Mouse (Mus musculus) duodenum, adult 2 months (tissue): ENCODE data around the gene Fbxo39. TPM values are rescaled to one million over a fixed set of nuclear protein-coding genes. Genes with fewer than 3 reads are reported as not detected.

Experiments used
- polyA plus RNA-seq: library from polyadenylated mRNA; depleted of rRNA; stranded (reverse); fragments of >200 nt; gene quantifications from 2 replicates; pipeline ENCODE4 v1.2.3, GENCODE M21; 2012; ENCODE audit warnings: low replicate concordance; rRNA removed

The Fbxo39 gene
- not detected in 2 replicates for polyA plus RNA-seq

DNA sequence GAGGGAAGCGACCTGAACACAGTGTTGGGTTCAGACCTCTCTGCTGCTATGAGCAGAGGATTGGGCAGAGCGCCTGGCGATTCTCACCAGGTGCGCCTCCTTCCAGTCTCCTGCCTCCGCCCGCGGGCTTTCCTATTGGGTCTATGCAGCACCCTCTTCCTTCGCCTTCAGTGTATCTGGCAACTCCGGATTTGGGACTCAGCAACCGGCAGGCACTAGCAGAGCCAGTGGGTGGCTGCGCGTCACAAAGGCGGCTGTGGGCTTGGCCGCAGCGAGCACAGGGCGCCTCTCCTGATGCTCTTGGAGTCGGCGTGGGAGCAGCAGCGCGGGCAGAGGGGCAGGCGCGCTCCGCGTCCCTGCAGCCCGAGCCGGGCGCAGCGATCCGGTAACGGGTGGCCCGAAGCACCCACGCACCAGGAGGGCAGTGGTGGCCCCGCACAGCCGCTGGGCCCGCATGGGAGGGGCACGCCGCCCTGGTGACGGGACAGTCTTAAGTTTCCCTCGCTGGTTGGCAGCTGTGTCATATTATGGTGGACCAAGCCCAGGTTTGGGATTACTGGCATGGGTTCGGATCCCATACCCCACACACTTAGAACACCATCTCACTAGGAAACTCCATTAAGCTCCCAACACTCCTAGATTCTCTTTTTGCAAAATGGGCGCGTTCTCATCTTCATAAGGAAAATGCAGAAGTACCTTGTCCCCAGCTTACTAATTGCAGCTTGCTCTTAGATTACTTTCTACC lies at the start of gene Fbxo39:
Gene Fbxo39 (plus strand): TSS at position 294 of the 745 bp plus-strand sequence.

GRCm38 (mm10) chr11:72266960-72267560 lies 47.2 kb upstream of the Fbxo39 start, which contains the start of gene Slc13a5:
TSS of gene Slc13a5 (minus strand) at chr11:72267222.

DNA sequence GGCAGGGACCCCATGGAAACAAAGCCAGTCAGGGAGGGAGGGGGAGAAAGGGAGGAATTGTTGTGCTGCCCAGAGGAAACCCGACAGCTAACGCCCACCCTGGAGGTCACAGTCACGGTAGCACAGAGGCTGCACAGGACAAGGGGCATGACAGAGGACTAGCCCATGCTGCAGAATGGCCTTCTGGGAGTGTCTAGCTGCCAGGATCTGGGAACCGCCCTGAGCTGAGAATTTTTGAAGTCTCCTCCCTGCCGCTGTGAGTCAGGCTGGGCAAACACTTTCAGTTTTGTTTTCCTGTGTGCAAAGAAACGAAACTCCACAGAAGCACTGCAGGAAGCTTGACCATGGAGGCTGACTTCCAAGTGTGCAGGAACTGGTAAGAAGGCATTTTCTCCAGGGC lies 12.9 kb upstream of the Fbxo39 start, which contains the start of gene Xaf1:
Gene Xaf1 (plus strand): TSS at position 296 of the 400 bp plus-strand sequence.

GRCm38 (mm10) chr11:72362347-72362741 lies 48.1 kb downstream of the Fbxo39 start, which contains the start of gene Tekt1:
TSS of gene Tekt1 (minus strand) at chr11:72362442.

Other genes with a start within 250 kb of the Fbxo39 start
- 2.8 and 3.7 TPM in 2 replicates for gene Pitpnm3, start 178.7 kb upstream of the Fbxo39 start, polyA plus RNA-seq
- 0.02 and 0.04 TPM in 2 replicates for gene Gm43951, start 107.6 kb upstream of the Fbxo39 start, polyA plus RNA-seq
- gene 4933427D14Rik, start 107.0 kb upstream of the Fbxo39 start, polyA plus RNA-seq: 1.2 and 2.3 TPM in 2 replicates
- gene Txndc17, start 106.9 kb upstream of the Fbxo39 start, polyA plus RNA-seq: 31.2 and 56.7 TPM in 2 replicates
- gene Med31, start 98.9 kb upstream of the Fbxo39 start, polyA plus RNA-seq: 2.2 TPM in 2 replicates
- gene Slc13a5, start 47.2 kb upstream of the Fbxo39 start, polyA plus RNA-seq: 0.08 TPM in 1 of 2 replicates, not detected in the other
- 12.3 and 17.9 TPM in 2 replicates for gene Xaf1, start 12.8 kb upstream of the Fbxo39 start, polyA plus RNA-seq
- not detected in 2 replicates for gene Tekt1, start 48.0 kb downstream of the Fbxo39 start, polyA plus RNA-seq
- 3.9 and 4.8 TPM in 2 replicates for gene Smtnl2, start 97.3 kb downstream of the Fbxo39 start, polyA plus RNA-seq
- 39.0 and 66.5 TPM in 2 replicates for gene Ggt6, start 121.1 kb downstream of the Fbxo39 start, polyA plus RNA-seq
- 14.4 and 22.7 TPM in 2 replicates for gene Mybbp1a, start 126.9 kb downstream of the Fbxo39 start, polyA plus RNA-seq
- 69.8 and 92.7 TPM in 2 replicates for gene Spns2, start 175.5 kb downstream of the Fbxo39 start, polyA plus RNA-seq
- 3.1 and 8.6 TPM in 2 replicates for gene Spns3, start 236.1 kb downstream of the Fbxo39 start, polyA plus RNA-seq